Mouse (Mus musculus): Measurements from ENCODE around the gene Pbrm1.

Pbrm1 gene

GRCm38 (mm10) chr14:31018860-31019291 lies at the start of gene Pbrm1, which contains the start of gene Gnl3:
Gene Pbrm1, plus strand, starts transcription at chr14:31019138.
Gene Gnl3, minus strand, starts transcription at chr14:31019152.
- DNase-seq (ENCODE audit: low spot score) = peak; percentile 92

GRCm38 (mm10) chr14:30974204-30974603 lies 44.7 kb upstream of the Pbrm1 start:
- DNase-seq (ENCODE audit: low spot score) = peak; percentile 74

- DNase-seq (ENCODE audit: low spot score) = no peak
These were observed 42.7 kb upstream of the Pbrm1 start for GRCm38 (mm10) chr14:30976222-30976621.

- DNase-seq (ENCODE audit: low spot score) = no peak
These were observed 22.5 kb upstream of the Pbrm1 start for GRCm38 (mm10) chr14:30996417-30996816.

- no peak for DNase-seq (ENCODE audit: low spot score)
These were observed 18.6 kb upstream of the Pbrm1 start for GRCm38 (mm10) chr14:31000356-31000755.

GRCm38 (mm10) chr14:31000816-31001306 lies 18.1 kb upstream of the Pbrm1 start:
- DNase-seq (ENCODE audit: low spot score) = no peak

GRCm38 (mm10) chr14:31001307-31002205 lies 17.4 kb upstream of the Pbrm1 start, which contains the start of the genes Glt8d1 and Spcs1:
Gene Glt8d1, plus strand, starts transcription at chr14:31001400.
Gene Spcs1, minus strand, starts transcription at chr14:31001672.
- DNase-seq (ENCODE audit: low spot score) = peak; percentile 80

- no peak for DNase-seq (ENCODE audit: low spot score)
These were observed 14.4 kb upstream of the Pbrm1 start for GRCm38 (mm10) chr14:31004527-31004926.

- DNase-seq (ENCODE audit: low spot score) = no peak
These were observed 12.2 kb upstream of the Pbrm1 start for GRCm38 (mm10) chr14:31006779-31007178.

- DNase-seq (ENCODE audit: low spot score) = no peak
These were observed 7.3 kb upstream of the Pbrm1 start for GRCm38 (mm10) chr14:31011588-31011987.

GRCm38 (mm10) chr14:31013928-31014327 lies 5.0 kb upstream of the Pbrm1 start:
- DNase-seq (ENCODE audit: low spot score) = no peak

- DNase-seq (ENCODE audit: low spot score) = no peak
These were observed 2.9 kb upstream of the Pbrm1 start for GRCm38 (mm10) chr14:31016063-31016462.

GRCm38 (mm10) chr14:31017854-31018253 lies 1.1 kb upstream of the Pbrm1 start:
- DNase-seq (ENCODE audit: low spot score) = no peak

GRCm38 (mm10) chr14:31019331-31020205 lies 630 bp downstream of the Pbrm1 start:
- peak; percentile 45 for DNase-seq (ENCODE audit: low spot score)

GRCm38 (mm10) chr14:31022579-31022978 lies 3.6 kb downstream of the Pbrm1 start:
- no peak for DNase-seq (ENCODE audit: low spot score)

- DNase-seq (ENCODE audit: low spot score) = no peak
These were observed 6.8 kb downstream of the Pbrm1 start for GRCm38 (mm10) chr14:31025785-31026184.

- no peak for DNase-seq (ENCODE audit: low spot score)
These were observed 26.4 kb downstream of the Pbrm1 start for GRCm38 (mm10) chr14:31045296-31045695.

GRCm38 (mm10) chr14:31045817-31046216 lies 26.9 kb downstream of the Pbrm1 start:
- DNase-seq (ENCODE audit: low spot score) = no peak

- DNase-seq (ENCODE audit: low spot score) = no peak
These were observed 43.3 kb downstream of the Pbrm1 start for GRCm38 (mm10) chr14:31062277-31062676.

GRCm38 (mm10) chr14:31069086-31069733 lies 50.3 kb downstream of the Pbrm1 start:
- no peak for DNase-seq (ENCODE audit: low spot score)

- DNase-seq (ENCODE audit: low spot score) = no peak
These were observed 59.8 kb downstream of the Pbrm1 start for GRCm38 (mm10) chr14:31078597-31079208.

Measured in left cerebral cortex, adult 11 months (tissue).